Mouse (Mus musculus): ENCODE results near the gene Pcp2. TPM values are rescaled to one million over a fixed set of nuclear protein-coding genes. Genes with fewer than 3 reads are reported as not detected.

Pcp2 gene
- polyA plus RNA-seq, 1 experiment from 2014 or later: not detected

DNA sequence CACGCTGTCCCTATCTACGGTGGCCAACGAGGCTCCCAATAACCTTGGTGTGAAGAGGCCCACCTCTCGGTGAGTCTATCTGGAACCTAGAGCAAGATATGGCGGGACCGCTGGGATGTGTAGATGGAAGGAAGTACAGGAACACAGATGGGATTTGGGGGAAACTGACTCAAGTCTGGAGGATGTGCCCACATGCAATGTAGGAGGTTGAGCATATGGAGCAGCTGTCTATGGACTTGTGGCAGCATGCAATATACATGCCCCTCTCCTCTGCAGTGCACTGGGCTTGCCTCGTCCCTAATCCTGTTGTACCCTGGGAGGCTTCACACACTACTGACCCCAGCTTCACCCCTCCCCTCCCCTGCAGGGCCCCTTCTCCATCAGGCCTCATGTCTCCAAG is 17.5 kb downstream of the Pcp2 start:
- ATAC-seq: no peak
- Histone ChIP-seq H3K4me1 (replicated peaks; ENCODE audit: control insufficient read depth, insufficient read depth, low read length) (no peaks in the 10 kb centered on the region), H3K27me3 (replicated peaks; ENCODE audit: control insufficient read depth, insufficient read depth, low read length) (no peaks in the 10 kb centered on the region), H3K36me3 (ENCODE audit: control insufficient read depth, insufficient read depth) (peaks cover 81% of the 10 kb centered on the region), H3K9ac (ENCODE audit: low read depth, low read length) (no peak overlapping the region), H3K27ac (ENCODE audit: low read depth, low read length) (no peak overlapping the region), H3K4me3 (ENCODE audit: low read depth, low read length) (no peak overlapping the region), H3K4me2 (replicated peaks; ENCODE audit: low read depth) (no peak overlapping the region), H3K9me3 (ENCODE audit: control insufficient read depth) (no peaks in the 10 kb centered on the region)
- WGBS: 77% methylated on average over 7 of the region's 7 CpGs
- no peak for TF ChIP-seq CTCF (IDR thresholded peaks at IDR 0.05; ENCODE audit: low read depth)

GRCm38 (mm10) chr8:3606593-3606992 is 18.8 kb downstream of the Pcp2 start:
- Histone ChIP-seq H3K9me3 (ENCODE audit: control insufficient read depth) (no peaks in the 10 kb centered on the region), H3K27me3 (replicated peaks; ENCODE audit: control insufficient read depth, insufficient read depth, low read length) (no peaks in the 10 kb centered on the region), H3K27ac (ENCODE audit: low read depth, low read length) (no peak overlapping the region), H3K4me2 (replicated peaks; ENCODE audit: low read depth) (no peak overlapping the region), H3K4me1 (replicated peaks; ENCODE audit: control insufficient read depth, insufficient read depth, low read length) (no peaks in the 10 kb centered on the region), H3K9ac (ENCODE audit: low read depth, low read length) (no peak overlapping the region), H3K4me3 (ENCODE audit: low read depth, low read length) (no peak overlapping the region), H3K36me3 (ENCODE audit: control insufficient read depth, insufficient read depth) (peaks cover 79% of the 10 kb centered on the region)
- ATAC-seq: no peak
- WGBS: 44% methylated on average over 16 of the region's 16 CpGs
- no peak for TF ChIP-seq CTCF (IDR thresholded peaks at IDR 0.05; ENCODE audit: low read depth)

DNA sequence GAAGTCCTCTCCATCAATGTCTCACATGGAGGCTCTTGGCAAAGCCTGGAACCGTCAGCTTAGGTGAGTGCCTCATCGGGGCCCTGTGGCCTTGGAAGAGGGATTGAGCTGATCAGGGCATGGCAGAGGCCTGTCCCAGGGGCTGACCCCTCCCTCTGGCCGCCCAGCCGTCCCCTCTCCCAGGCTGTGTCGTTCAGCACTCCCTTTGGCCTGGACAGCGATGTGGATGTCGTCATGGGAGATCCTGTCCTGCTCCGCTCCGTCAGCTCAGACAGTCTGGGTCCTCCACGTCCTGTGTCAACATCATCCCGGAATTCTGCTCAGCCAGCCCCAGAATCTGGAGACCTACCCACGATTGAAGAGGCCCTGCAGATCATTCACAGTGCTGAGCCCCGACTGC is 21.9 kb downstream of the Pcp2 start:
- ATAC-seq: no peak
- no peaks in the 10 kb centered on the region for H3K4me1 ChIP-seq (replicated peaks; ENCODE audit: control insufficient read depth, insufficient read depth, low read length)
- peaks cover 80% of the 10 kb centered on the region for H3K36me3 ChIP-seq (ENCODE audit: control insufficient read depth, insufficient read depth)
- H3K4me3 ChIP-seq (ENCODE audit: low read depth, low read length): no peak overlapping the region
- TF ChIP-seq CTCF (IDR thresholded peaks at IDR 0.05; ENCODE audit: low read depth): no peak
- no peak overlapping the region for H3K4me2 ChIP-seq (replicated peaks; ENCODE audit: low read depth)
- H3K9ac ChIP-seq (ENCODE audit: low read depth, low read length): no peak overlapping the region
- H3K27ac ChIP-seq (ENCODE audit: low read depth, low read length): no peak overlapping the region
- no peaks in the 10 kb centered on the region for H3K9me3 ChIP-seq (ENCODE audit: control insufficient read depth)
- H3K27me3 ChIP-seq (replicated peaks; ENCODE audit: control insufficient read depth, insufficient read depth, low read length): no peaks in the 10 kb centered on the region
- WGBS: 67% methylated on average over 13 of the region's 13 CpGs

GRCm38 (mm10) chr8:3600401-3600800 is 24.9 kb downstream of the Pcp2 start:
- Histone ChIP-seq H3K4me2 (replicated peaks; ENCODE audit: low read depth) (no peak overlapping the region), H3K9ac (ENCODE audit: low read depth, low read length) (no peak overlapping the region), H3K4me3 (ENCODE audit: low read depth, low read length) (no peak overlapping the region), H3K36me3 (ENCODE audit: control insufficient read depth, insufficient read depth) (peaks cover 64% of the 10 kb centered on the region), H3K4me1 (replicated peaks; ENCODE audit: control insufficient read depth, insufficient read depth, low read length) (no peaks in the 10 kb centered on the region), H3K27me3 (replicated peaks; ENCODE audit: control insufficient read depth, insufficient read depth, low read length) (no peaks in the 10 kb centered on the region), H3K27ac (ENCODE audit: low read depth, low read length) (no peak overlapping the region), H3K9me3 (ENCODE audit: control insufficient read depth) (no peaks in the 10 kb centered on the region)
- no peak for TF ChIP-seq CTCF (IDR thresholded peaks at IDR 0.05; ENCODE audit: low read depth)
- 89% methylated on average over 6 of the region's 6 CpGs for WGBS
- no peak for ATAC-seq

GRCm38 (mm10) chr8:3599219-3599618 is 26.1 kb downstream of the Pcp2 start:
- Histone ChIP-seq H3K4me2 (replicated peaks; ENCODE audit: low read depth) (no peak overlapping the region), H3K4me3 (ENCODE audit: low read depth, low read length) (no peak overlapping the region), H3K4me1 (replicated peaks; ENCODE audit: control insufficient read depth, insufficient read depth, low read length) (no peaks in the 10 kb centered on the region), H3K27ac (ENCODE audit: low read depth, low read length) (no peak overlapping the region), H3K9ac (ENCODE audit: low read depth, low read length) (no peak overlapping the region), H3K36me3 (ENCODE audit: control insufficient read depth, insufficient read depth) (peaks cover 57% of the 10 kb centered on the region), H3K27me3 (replicated peaks; ENCODE audit: control insufficient read depth, insufficient read depth, low read length) (no peaks in the 10 kb centered on the region), H3K9me3 (ENCODE audit: control insufficient read depth) (no peaks in the 10 kb centered on the region)
- no peak for ATAC-seq
- 77% methylated on average over 1 of the region's 1 CpGs for WGBS
- no peak for TF ChIP-seq CTCF (IDR thresholded peaks at IDR 0.05; ENCODE audit: low read depth)

GRCm38 (mm10) chr8:3598054-3598453 is 27.3 kb downstream of the Pcp2 start:
- Histone ChIP-seq H3K4me1 (replicated peaks; ENCODE audit: control insufficient read depth, insufficient read depth, low read length) (no peaks in the 10 kb centered on the region), H3K27ac (ENCODE audit: low read depth, low read length) (no peak overlapping the region), H3K9me3 (ENCODE audit: control insufficient read depth) (no peaks in the 10 kb centered on the region), H3K36me3 (ENCODE audit: control insufficient read depth, insufficient read depth) (peaks cover 46% of the 10 kb centered on the region), H3K27me3 (replicated peaks; ENCODE audit: control insufficient read depth, insufficient read depth, low read length) (no peaks in the 10 kb centered on the region), H3K4me2 (replicated peaks; ENCODE audit: low read depth) (no peak overlapping the region), H3K4me3 (ENCODE audit: low read depth, low read length) (no peak overlapping the region), H3K9ac (ENCODE audit: low read depth, low read length) (no peak overlapping the region)
- no peak for TF ChIP-seq CTCF (IDR thresholded peaks at IDR 0.05; ENCODE audit: low read depth)
- WGBS: 80% methylated on average over 3 of the region's 3 CpGs
- ATAC-seq: no peak

DNA sequence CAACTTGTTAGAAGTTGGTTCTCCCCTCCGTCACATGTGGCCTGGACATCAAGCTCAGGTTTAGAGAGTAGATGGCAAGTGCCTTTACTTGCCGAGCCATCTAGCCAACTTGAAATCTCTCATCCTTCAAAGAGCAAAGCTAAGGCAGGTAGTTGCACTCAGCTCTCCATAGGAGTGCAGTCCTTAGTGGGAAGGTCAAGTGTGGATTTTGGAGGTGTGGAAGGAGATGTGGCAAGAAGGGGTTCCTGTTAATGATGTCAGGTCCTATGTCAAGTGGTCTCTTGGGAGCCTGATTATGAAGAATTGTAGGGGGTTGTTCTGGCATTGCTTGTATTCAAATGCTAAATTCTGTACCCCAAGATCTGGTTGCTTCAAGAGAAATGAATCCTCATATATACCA is 30.9 kb downstream of the Pcp2 start:
- Histone ChIP-seq H3K4me3 (ENCODE audit: low read depth, low read length) (no peak overlapping the region), H3K36me3 (ENCODE audit: control insufficient read depth, insufficient read depth) (peaks cover 17% of the 10 kb centered on the region), H3K9me3 (ENCODE audit: control insufficient read depth) (no peaks in the 10 kb centered on the region), H3K4me1 (replicated peaks; ENCODE audit: control insufficient read depth, insufficient read depth, low read length) (no peaks in the 10 kb centered on the region), H3K27ac (ENCODE audit: low read depth, low read length) (no peak overlapping the region), H3K4me2 (replicated peaks; ENCODE audit: low read depth) (no peak overlapping the region), H3K9ac (ENCODE audit: low read depth, low read length) (no peak overlapping the region), H3K27me3 (replicated peaks; ENCODE audit: control insufficient read depth, insufficient read depth, low read length) (no peaks in the 10 kb centered on the region)
- TF ChIP-seq CTCF (IDR thresholded peaks at IDR 0.05; ENCODE audit: low read depth): no peak
- 86% methylated on average over 2 of the region's 2 CpGs for WGBS
- ATAC-seq: no peak

Measured in intestine, postnatal 0 days (tissue).